Mouse (Mus musculus) heart, postnatal 14 days (tissue): ENCODE results near the gene Pdss2. TPM values are rescaled to one million over a fixed set of nuclear protein-coding genes. Genes with fewer than 3 reads are reported as not detected.

Experiments
- DNase-seq, 2 experiments: peaks; one replicate each; pipeline ENCODE4 v3.0.0; 2021 to 2022
- intact Hi-C: fragments of 180-260 bp; cut with DNase I; formaldehyde crosslinking; loops from one replicate; pipeline ENCODE4 v1.15.1; 2025
- total RNA-seq, 2 experiments: library from RNA; stranded (reverse); gene quantifications; 2 replicates each; pipeline ENCODE4 v1.2.3; 2021

Gene Pdss2
- total RNA-seq, 2 experiments from 2014 or later, result 23.7 to 27.3 TPM

DNA sequence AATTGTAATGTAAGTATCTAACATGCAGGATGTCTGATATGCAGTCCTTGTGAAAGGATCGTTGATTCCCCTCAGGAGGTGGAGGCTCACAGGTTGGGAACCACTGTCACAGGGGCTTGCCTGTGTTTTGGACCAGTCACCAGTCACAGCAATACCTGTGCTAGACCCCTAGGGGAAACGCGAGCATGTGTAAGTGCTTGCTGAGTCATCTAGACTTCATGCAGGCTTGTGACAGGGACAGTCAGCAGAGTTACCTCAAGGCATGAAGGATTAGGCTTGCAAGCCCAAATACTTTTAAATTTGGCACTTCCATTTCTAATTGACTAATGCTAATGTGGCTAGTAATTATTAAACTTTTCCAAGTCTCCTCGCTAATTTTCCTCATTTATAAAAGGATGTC is 71.2 kb downstream of the Pdss2 start:
- intact Hi-C loops, result no loop called here
- no peak for DNase-seq

DNA sequence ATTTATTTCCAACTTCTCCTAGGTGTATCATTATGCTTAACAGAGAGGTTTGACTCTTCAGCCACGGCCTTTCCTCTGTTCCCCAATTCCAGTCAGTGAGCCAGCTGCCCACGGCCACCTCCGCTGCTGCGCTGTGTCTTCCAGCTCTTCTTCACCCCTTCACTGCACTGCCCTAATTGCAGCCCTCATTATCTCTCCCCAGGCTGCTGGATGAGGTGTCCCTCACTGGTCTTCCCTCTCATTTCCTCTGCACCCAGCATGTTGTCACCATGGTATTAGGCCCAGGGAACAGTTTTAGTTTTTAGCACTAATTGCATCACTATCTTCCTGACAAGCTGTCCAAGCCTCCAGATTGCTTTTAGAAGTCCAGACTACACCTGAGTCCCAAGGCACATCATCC is 73.0 kb downstream of the Pdss2 start:
- intact Hi-C loops, result no loop called here

DNA sequence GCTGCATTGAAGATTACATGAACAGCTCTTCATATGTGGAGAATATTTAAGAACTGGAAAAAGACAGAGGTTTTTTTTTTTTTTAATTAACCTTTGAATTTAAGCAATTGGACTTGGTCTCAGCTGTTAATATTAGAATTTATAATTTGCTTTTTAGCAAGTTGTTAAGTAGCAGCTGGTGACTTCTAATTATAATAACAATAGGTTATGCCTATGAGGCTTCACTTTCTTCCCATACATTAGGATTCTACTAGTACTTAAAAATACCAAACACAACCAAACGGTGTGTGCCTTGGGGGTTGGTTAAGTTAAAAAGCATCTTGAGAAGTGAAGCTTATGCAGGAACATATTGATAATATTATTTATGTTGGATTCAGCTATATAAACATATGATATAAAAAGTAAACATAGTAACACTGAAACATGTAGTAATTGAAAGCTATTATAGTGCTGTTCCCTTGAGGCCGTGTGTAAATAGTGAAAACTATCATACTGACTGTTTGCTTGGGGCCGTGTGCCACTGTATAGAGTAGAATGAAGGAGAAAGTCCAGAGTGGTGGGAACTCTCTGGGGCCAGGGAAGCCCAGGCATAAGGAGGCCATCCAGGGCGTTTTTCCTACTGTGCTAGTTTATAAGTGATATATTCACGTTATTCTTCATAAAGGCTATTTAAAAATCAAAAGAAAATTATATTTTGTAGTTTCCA is 87.0 kb downstream of the Pdss2 start:
- DNase-seq, result no peak
- intact Hi-C loops, result no loop called here

More for the DNA sequence above, 73.0 kb downstream of the Pdss2 start:
- no peak for DNase-seq

DNA sequence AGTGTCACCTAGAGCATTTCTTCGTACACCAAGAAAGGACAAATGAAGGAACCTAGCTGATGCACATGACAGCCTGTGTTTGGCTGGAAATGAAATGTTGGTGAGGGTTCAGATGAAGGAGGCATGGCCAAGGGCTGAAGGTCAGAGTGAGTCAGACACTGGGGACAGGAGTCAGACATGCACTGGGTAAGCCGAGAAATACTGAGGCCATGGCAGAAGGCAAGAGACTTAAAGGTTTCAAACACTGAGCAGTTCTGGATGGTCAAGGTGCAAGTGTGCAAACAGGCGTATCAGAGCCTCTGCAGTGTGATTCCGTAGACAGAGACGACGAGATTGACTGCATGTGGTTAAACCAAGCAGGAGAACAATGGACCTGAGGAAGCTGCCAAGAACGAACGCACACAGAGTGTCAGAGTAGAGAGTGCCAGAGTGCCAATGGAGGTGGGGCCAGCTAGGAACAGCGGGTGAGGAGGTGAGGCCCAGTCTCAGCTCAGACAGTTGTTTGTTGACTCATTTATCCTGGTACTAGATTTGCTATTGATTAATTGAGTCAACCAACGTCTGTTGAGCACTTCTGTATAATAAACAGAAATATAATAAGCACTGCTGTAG is 89.6 kb downstream of the Pdss2 start:
- intact Hi-C loops, result no loop called here
- peak; percentile 7 to 17 for DNase-seq

DNA sequence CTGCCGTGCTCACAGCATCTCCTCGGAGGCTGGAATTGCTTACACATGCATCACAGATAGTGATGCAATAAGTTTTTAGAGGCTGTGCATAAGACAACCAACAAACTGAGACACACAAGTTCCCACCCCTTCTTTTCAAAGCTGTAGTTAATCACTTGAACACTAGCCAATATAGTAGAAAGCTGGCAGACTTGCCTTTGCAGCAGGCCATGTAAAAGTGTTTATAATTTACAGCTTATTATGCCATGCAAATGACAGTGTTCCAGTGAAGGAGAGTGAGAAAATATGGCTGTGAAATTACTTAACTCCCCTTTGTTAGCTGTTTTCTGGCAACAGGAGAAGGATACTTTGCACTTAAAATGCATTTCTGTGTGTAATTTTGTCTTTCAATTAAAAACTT is 90.9 kb downstream of the Pdss2 start:
- DNase-seq, result no peak
- intact Hi-C loops, result no loop called here

DNA sequence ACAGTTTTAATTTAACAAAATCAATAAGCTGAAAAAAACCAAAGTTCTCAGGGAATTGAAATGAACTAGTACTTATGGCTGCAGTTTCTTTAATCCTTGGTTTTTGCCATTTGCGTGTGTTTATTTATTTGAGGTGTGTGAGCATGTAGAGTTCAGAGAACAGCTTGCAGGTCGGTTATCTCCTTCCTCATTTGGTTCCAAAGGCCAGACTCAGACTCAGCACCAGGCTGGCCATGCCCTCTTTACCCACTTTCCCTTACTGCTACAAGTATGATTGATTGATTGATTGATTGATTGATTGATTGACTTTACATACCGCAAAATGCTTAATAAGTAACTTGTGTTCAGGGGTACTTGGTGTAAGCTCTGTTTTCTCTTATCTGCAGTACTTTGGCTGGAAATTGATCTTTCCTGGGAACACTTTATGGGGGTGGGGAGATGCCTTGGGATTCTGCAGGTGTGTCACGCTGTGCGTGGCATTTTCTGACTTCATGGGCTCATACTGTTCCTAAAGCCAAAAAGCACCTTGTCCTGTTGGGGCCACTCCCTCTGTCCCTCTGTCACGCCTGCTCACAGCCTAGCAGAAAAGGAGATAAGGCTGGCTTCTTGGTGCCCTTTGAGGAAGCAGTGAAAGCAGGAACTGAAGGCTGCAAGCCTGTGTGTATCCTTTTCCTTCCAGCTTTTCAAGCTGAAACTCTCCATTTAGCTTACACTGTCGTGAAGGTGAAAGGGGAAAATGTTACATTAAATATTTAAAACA is 91.6 kb downstream of the Pdss2 start:
- no peak for DNase-seq
- intact Hi-C loops, result no loop called here

DNA sequence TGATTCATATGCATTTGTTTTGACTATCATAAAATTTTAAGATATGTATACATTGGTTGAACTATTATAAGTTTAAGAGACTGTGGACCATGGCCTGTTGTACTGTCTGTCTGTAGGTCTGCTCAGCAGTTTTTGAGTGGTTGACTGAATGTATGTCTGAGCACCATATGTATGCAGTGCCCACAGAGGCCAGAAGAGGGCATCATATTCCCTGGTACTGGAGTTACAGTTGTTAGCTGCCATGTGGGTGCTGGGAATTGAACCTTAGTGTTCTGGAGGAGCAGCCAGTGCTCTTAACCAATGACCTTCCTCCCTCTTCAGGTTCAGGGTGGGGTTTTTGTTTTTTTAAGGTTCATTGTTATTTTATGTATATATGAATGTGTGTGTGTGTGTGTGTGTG is 93.9 kb downstream of the Pdss2 start:
- DNase-seq, result no peak

DNA sequence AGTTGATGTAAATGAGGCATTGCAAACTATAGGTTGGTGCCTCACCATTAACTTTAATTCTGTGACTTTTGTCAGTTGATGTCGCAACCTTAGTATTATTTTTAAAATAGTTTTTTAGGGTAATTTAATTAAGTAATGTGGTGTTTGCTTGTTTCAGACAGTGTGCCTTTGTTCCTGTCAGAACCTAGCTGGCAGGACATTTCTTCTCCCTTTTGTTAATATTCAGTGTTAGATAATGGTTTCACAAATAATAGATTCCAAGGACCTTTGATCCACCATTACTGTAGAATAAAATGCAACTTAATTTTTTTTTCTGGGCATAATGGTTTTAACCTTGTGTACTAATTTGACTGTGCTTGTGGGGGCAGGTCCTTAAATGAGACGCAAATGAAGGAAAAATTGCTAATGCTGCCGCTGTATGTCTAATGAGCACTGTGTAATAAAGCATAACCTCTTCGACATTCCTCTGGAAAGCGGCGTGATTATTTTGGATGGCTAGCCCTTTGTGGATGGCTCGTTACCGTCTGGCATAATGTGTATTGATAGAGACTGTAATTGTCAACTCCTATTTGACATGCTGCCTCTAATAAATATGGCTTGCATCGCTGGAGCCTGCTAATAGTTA is 96.2 kb downstream of the Pdss2 start:
- intact Hi-C loops, result no loop called here
- DNase-seq, result no peak

More for the DNA sequence above, 93.9 kb downstream of the Pdss2 start:
- intact Hi-C loops, result no loop called here

DNA sequence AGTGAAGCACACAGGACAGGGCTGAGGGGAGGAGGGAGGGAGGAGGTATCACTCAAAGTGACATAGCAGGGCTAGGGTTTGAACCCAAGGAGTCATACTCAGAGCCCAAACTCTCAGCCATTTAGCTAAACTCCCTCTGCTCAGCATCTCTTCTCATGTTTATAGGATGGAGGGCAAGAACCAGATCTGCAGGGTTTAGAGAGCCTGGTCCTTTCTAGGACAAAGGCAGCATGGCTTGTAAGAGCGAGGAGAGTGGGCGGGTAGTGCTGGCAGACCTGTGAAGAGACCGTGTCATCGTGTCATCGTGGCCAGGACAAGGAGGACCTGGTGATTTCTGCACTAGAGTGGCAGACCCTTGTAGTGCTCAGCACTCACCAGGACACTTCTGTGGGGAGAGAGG is 99.7 kb downstream of the Pdss2 start:
- intact Hi-C loops, result no loop called here
- no peak for DNase-seq

DNA sequence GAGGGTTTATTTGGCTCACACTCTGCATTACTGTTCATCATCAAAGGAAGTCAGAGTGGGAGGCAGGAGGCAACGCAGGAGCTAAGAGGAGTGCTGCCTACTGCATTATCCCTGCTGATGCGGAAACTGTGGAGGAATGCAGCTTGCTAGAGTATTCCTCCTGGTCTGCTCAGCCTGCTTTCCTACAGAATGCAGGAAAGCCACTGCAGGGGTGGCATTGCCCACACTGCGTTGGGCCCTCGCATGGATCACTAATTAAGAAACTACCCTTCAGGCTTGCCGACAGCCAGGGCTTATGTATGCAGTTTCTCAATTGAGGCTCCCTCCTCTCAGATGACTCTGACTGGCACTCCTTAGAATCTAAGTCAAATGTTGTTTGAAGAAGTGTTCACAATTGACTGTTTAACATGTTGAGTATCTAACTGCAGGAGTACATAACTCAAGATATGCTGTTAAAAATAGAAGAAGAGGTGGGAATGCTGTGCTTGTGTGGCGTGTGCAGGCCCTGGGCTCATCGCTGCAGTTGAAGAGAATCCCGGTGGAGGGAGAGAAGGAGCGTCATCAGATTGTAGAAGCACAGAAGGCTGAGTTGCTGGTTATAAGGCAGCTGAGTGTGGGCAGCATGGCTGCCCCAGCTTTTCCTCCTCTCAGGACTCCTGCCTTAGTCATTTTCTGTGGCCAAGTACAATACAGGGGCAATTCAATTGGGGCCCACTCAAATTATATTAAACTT is 101.3 kb downstream of the Pdss2 start:
- DNase-seq, result no peak
- intact Hi-C loops, result no loop called here

DNA sequence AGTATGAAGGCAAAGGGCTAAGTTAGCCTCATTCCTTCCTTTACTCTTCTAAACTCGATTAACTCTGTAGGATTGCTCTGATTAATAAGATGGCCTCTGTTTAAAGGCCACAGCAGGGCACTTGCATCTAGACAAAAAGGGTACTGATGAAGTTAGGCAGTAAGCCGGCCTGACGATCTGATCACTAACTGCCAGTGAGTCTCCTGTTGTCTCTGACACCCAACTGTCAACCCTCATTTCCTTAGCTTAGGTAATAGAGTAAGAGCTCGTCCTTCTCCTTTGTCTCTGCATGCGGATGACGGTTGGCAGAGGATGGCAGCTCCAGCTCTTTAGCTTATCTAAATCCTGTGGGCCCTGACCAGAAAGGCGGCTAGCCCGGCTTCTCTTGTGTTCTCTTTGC is 102.1 kb downstream of the Pdss2 start:
- intact Hi-C loops, result no loop called here
- DNase-seq, result no peak

DNA sequence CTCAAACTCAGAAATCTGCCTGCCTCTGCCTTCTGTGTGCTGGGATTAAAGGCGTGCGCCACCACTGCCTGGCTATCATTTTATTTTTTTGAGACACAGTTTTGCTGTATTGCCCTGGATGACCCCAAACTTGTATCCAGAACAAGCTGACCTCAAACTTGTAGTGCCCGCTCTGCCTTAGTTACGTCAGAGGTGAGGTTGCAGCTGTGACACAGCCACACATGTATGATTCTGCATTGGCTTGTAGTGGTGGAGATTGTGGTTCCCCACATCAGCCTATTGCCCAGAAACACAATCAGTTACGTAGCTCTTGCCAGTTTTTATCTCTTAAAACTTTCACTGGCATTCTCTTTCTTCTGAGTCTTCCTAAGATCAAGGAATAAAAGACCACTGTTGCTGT is 108.5 kb downstream of the Pdss2 start:
- no peak for DNase-seq
- intact Hi-C loops, result no loop called here

DNA sequence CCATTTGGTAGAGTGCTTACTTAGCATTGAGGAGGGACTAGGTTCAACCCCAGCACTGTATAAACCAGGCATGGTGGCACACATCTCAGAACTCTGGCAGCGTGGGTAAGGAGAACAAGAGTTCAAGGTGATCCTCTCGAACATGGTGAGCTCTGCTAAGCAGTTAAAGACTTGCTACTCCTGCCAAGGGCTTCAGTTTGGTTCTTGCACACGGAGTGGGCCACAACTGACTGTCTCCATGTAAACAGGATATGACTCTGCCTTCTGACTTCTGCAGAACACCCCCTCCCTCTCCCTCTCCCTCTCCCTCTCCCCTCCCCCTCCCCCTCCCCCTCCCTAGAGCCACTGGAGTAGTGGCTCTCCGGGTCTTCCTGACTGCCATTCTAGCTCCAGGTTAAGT is 109.4 kb downstream of the Pdss2 start:
- no peak for DNase-seq
- intact Hi-C loops, result no loop called here

DNA sequence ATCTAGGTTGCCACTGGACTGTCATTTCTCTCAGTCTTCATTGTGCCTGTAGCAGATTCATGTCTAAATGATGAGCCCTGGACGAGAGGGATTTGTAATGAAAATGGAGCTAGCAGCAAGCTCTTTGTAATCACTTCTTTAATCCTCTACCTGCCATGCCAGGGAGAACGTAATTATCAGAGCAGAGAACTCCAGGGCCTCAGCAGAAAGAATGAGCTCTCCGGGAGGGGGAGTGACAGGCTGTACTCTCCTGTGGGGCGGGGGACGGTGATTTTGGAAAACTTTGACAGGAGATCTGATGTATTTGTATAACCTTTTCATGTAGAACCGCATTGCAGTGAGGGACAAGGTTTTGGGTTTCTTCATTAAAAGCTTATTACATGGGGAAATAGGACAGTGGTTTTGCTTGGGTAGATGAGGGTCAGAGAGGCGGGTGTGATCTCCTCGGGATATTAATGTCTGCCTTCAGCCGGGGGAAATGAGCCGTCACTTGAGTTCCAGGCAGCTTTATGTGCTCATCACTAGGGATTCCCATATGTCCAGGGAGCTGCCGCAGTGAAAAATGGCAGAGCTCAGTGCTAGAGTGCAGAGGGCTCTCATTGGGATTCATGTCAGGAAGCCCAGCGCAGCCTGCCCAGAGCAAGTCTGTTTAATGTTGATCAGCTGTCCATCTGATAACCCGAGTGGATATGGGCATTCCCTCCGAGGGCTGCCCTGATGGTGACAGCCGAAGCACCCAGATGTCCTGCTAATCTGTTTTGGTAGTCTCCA is 110.8 kb downstream of the Pdss2 start:
- intact Hi-C loops, result no loop called here
- DNase-seq, result no peak

DNA sequence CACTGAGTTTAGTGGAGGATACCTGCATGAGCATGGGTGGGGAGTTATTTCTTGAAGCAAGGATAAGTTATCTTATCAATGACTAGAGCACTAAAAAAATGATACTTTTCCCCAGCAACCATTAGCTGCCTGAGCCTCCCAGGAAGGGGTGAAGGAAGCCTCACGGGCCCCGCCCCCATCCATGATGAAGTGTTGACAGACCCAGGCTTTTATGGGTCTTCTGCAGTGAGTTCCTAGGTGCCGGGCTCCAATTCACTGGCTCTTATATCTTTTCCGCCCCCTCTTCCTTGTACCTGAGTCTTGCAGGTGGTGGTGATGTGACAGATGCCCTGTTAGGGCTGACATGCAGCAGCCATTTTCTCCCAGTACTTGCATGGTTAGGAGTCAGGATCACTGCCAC is 114.6 kb downstream of the Pdss2 start:
- intact Hi-C loops, result no loop called here
- no peak for DNase-seq

DNA sequence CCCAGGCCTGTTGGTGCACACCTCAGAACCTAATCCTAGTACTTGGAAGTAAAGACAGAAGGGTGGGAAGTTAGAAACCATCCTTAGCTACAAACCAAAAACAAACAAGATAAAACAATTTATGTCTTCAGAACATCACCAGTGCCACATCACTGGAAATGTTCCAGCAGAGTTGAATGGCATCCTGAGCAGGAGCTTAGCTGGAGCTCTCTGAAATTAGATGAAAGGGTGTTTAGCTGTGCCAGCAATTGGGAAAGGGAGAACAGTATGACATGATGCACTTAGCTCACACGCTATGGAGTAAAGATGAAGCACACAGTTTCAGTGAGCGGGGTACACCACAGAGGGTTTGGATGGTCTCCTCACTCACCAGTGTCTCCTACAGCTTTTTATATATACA is 115.8 kb downstream of the Pdss2 start:
- DNase-seq, result no peak

DNA sequence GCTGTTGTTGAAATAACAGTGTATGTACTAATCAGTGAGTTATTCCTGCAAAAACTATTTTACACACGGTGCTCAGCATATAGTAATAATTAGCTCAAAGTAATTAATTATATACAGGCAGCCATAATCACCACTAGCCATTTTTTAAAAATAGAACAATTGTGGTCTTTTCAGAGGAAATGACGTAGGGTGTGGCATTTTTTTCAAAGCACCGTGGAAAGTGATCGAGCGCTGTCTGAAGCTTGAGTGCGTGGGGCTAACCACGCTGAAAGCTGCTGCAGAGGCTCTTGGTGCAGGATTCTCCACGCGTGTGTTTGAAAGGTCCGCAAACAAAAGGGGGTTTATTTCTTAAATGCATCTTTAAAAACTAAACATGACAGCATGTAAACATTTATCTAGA is 118.5 kb downstream of the Pdss2 start:
- DNase-seq, result no peak
- intact Hi-C loops, result no loop called here

More for the DNA sequence above, 115.8 kb downstream of the Pdss2 start:
- intact Hi-C loops, result no loop called here

DNA sequence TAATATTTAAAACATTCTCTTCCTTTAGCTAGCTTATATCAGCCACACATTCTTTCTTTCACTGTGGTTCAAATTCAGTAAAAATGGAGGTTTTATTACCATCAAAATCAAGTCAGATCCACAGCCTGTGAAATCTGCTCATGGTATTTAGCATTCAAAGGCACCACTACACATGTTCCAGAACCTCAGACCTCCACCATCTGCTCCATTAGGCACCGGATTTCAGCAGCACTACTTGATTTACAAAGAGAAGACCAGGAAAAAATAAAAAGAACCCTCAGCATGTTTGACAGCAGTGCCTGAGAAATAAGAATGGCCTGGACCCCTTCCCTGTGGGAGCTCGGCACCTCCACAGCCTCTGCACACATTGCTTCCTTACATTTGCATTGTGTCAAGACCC is 128.4 kb downstream of the Pdss2 start:
- intact Hi-C loops, result no loop called here
- DNase-seq, result no peak

DNA sequence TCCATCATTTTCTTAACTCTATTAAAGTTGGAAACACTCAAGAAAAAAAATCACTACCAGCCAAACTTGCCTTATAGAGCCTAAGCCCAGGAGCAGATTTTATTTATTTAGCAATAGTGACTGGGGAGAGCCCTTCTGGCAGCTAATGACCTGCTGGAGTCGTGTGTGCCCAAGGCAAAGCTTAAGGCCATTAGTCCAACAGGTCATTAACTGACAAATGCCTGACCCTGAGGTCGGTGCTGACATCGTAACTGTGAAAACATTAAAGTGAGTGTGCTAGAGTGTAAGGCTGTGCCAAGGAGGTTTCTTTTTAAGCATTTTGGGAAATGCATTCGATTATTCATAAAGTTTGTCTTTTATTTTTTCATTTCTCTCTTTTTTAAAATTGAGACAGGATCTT is 136.6 kb downstream of the Pdss2 start:
- intact Hi-C loops, result no loop called here

DNA sequence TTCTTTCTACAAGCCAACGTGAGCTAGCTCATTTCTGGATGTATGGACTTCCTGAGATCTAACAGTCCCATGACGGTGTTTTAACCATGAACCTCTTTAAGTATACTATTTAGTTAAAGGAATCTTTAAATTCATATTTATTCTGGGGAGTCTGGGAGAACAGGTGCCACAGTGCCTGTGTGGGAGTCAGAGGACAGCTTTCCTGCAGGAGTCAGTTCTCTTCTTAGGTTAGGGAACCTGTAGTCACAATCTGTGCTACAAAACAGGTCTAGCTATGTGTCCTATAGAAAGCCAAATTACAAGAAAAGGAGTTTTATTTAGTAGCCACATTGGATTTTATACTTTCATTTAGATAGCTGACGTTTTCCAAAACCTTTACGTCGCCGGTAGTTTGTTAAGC is 141.7 kb downstream of the Pdss2 start:
- no peak for DNase-seq
- intact Hi-C loops, result no loop called here

More for the DNA sequence above, 136.6 kb downstream of the Pdss2 start:
- DNase-seq, result no peak
